Mouse (Mus musculus) stomach, postnatal 0 days (tissue): Measurements from ENCODE around the gene Slamf1. TPM values are rescaled to one million over a fixed set of nuclear protein-coding genes. Genes with fewer than 3 reads are reported as not detected.

ENCODE experiments used
- ATAC-seq: fragments of 200-750 bp; cut with Nextera tagmentation; 2 replicates; pipeline ENCODE4 v1.8.0; 2017; ENCODE audit not compliant: low FRiP score, low TSS enrichment
- DNase-seq: peaks from one replicate; pipeline ENCODE4 v3.0.0-alpha.2; 2016; ENCODE audit warnings: low spot score
- H3K27ac ChIP-seq: fragments of 300-500 bp; sonication (generic); replicated peaks from 2 replicates; pipeline ENCODE4 v1.5.1; 2014; ENCODE audit warnings: mild to moderate bottlenecking, control low read depth
- H3K27me3 ChIP-seq: fragments of 300-500 bp; sonication (generic); 2 replicates; pipeline ENCODE4 v1.6.1; 2014; ENCODE audit warnings: low read length; ENCODE audit not compliant: control insufficient read depth, insufficient read depth
- H3K36me3 ChIP-seq: fragments of 300-500 bp; sonication (generic); 2 replicates; pipeline ENCODE4 v1.6.1; 2014; ENCODE audit warnings: low read length, mixed read lengths; ENCODE audit not compliant: control insufficient read depth, insufficient read depth
- H3K4me1 ChIP-seq: fragments of 300-500 bp; sonication (generic); replicated peaks from 2 replicates; pipeline ENCODE4 v1.6.1; 2014; ENCODE audit warnings: antibody characterized with exemption; ENCODE audit not compliant: control insufficient read depth, insufficient read depth
- H3K4me2 ChIP-seq: fragments of 300-500 bp; sonication (generic); replicated peaks from 2 replicates; pipeline ENCODE4 v1.6.1; 2014; ENCODE audit warnings: low read depth, mild to moderate bottlenecking, control low read depth, moderate library complexity
- H3K4me3 ChIP-seq: fragments of 300-500 bp; sonication (generic); 2 replicates; pipeline ENCODE4 v1.5.1; 2014; ENCODE audit warnings: low read depth, low read length, control low read depth
- H3K9ac ChIP-seq: fragments of 300-500 bp; sonication (generic); 2 replicates; pipeline ENCODE4 v1.6.1; 2014; ENCODE audit warnings: mild to moderate bottlenecking, low read length, control low read depth, mixed read lengths
- H3K9me3 ChIP-seq: fragments of 300-500 bp; sonication (generic); 2 replicates; pipeline ENCODE4 v1.6.1; 2016; ENCODE audit warnings: low read length; ENCODE audit not compliant: control insufficient read depth
- CTCF ChIP-seq: IDR thresholded peaks from 2 replicates; pipeline ENCODE4 v1.5.1; 2016; ENCODE audit warnings: antibody characterized with exemption, low read depth, mild to moderate bottlenecking, moderate library complexity
- EP300 ChIP-seq: optimal IDR thresholded peaks from 2 replicates; pipeline ENCODE3; 2016; ENCODE audit warnings: antibody characterized with exemption
- WGBS: fragments of 180-500 bp; shearing (Covaris S2); extraction: QIAGEN DNeasy Blood & Tissue Kit; methylation state at CpG from one replicate; pipeline ENCODE4 v1.1.7; 2014; 5-methylcytosine and 5-hydroxymethylcytosine counted together
- polyA plus RNA-seq: library from polyadenylated mRNA; unstranded; fragments of >200 nt; fragmentation: Nextera tagmentation; extraction: Ambion mirVana; gene quantifications from 2 replicates; pipeline ENCODE4 v1.2.1, GENCODE M21; 2015

Slamf1 gene
- polyA plus RNA-seq: 0.05 and 0.06 TPM in 2 replicates

DNA sequence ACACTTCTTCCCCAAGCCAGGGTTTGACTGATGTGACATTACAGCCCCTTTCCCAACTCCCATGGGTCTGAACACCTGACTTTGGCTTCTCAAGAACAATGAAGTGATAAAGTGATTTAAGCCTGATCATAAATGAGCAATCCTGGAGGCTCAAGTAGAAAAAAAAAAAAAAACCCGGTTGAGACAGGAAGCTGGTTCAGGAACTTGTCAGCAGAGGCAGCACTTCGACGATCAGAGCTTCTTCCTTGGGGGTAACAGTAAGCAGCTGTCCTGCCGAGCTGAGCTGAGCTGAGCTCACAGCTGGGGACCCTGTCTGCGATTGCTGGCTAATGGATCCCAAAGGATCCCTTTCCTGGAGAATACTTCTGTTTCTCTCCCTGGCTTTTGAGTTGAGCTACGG, at the start of gene Slamf1:
Slamf1 (plus strand) TSS at position 230 of the 400 bp plus-strand sequence.
- ATAC-seq: no peak
- TF ChIP-seq EP300 (no peak), CTCF (no peak)
- no peaks in the 10 kb centered on the region for H3K36me3 ChIP-seq

DNA sequence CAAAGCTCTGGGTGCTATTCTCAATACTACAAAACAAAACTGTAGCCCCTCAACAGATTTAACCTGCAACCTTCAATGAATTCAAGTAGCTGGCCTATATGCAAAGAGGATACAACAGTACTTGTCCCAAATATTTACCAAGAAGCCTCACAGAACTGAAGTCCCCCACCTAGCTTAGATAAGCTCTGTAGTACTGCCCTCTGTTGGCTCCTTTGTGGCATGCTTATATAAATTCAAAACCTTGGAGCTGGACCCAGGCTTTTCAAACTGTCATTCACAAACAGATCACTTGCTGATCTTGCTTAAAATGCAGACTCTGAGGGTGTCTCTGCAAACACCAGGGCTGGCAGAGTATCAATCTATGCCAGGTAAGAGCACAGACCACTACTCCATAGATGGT, 35.7 kb upstream of the Slamf1 start:
- DNase-seq: no peak
- TF ChIP-seq CTCF (no peak), EP300 (no peak)
- Histone ChIP-seq H3K4me1 (no peaks in the 10 kb centered on the region), H3K9ac (no peak overlapping the region), H3K4me3 (no peak overlapping the region), H3K36me3 (no peaks in the 10 kb centered on the region), H3K9me3 (no peaks in the 10 kb centered on the region), H3K27me3 (no peaks in the 10 kb centered on the region), H3K4me2 (no peak overlapping the region), H3K27ac (no peak overlapping the region)
- no peak for ATAC-seq

More for the DNA sequence above, at the start of gene Slamf1:
- Histone ChIP-seq H3K4me3 (no peak within 1 kb of the TSS), H3K9ac (no peak within 1 kb of the TSS), H3K27ac (no peak within 1 kb of the TSS), H3K4me1 (no peaks in the 10 kb centered on the region), H3K9me3 (no peaks in the 10 kb centered on the region), H3K27me3 (no peaks in the 10 kb centered on the region), H3K4me2 (no peak within 1 kb of the TSS)
- no peak for DNase-seq
- WGBS: 26% methylated on average over 6 of the region's 6 CpGs

DNA sequence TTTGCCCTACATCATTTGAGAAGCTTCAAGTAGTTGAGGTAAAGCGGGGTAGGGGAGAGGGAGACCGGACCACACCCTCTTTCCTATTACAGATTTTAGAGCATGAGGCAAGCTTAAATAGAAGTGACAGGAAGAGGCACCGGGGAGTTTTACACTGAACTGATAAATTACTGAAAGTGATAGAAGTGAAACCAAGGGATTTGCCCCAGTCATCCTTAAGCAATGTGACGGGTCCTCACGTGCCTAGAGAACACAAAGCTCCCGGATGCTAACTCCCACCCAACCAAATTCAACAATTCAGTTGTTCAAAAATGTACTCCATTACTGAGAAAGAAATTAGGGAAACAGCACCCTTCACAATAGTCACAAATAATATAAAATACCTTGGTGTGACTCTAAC, 32.0 kb upstream of the Slamf1 start:
- TF ChIP-seq CTCF: no peak
- TF ChIP-seq EP300: no peak
- H3K27me3 ChIP-seq: no peaks in the 10 kb centered on the region
- H3K9me3 ChIP-seq: no peaks in the 10 kb centered on the region
- ATAC-seq: no peak
- 61% methylated on average over 6 of the region's 6 CpGs for WGBS
- H3K9ac ChIP-seq: no peak overlapping the region
- no peaks in the 10 kb centered on the region for H3K36me3 ChIP-seq
- H3K4me1 ChIP-seq: no peaks in the 10 kb centered on the region
- DNase-seq: no peak
- no peak overlapping the region for H3K27ac ChIP-seq
- H3K4me2 ChIP-seq: no peak overlapping the region
- H3K4me3 ChIP-seq: no peak overlapping the region

DNA sequence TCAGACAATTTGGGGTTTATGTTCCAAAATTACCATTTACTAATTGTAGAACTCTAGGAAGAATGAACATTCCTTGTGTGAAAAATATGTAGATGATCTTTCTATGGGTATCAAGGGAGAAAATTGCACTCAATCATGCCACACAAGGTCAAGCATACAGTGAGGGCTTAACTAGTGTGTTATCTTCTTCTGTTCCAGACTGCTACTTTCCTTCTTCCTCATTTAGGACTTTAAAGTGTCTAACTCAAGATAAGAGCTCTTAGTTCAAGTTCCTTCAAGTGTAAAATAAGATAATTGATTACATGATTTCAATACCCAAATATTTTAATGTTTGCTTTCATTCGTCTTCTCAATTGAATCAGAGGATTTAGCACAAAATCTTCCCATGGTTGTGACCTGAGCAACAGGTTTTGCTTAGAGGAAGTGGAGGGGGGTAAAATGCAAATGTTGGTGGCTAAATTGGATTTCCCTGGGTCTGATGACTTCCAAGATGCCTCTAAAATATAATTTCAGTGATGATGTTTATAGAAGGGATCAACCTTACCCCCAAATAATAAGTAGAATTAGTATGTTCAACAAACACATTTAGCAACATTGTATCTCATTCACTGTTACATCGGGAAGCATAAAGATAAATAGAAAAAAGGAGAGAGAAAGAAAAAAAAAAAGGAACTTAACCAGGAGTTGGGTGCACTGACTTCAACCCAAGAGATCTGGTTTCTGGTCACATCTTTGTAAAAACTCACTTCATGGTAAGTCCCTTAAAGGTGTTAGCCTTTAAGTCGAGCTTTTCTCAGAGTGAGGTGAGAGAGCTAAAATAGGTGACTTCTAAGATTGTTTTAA, 18.6 kb upstream of the Slamf1 start:
- no peaks in the 10 kb centered on the region for H3K27me3 ChIP-seq
- no peak overlapping the region for H3K4me2 ChIP-seq
- ATAC-seq (no peak), DNase-seq (no peak)
- no peaks in the 10 kb centered on the region for H3K36me3 ChIP-seq
- no peak overlapping the region for H3K27ac ChIP-seq
- WGBS: 63% methylated on average over 3 of the region's 3 CpGs
- no peak overlapping the region for H3K9ac ChIP-seq
- TF ChIP-seq CTCF: no peak
- no peak for TF ChIP-seq EP300
- H3K4me3 ChIP-seq: no peak overlapping the region
- H3K9me3 ChIP-seq: no peaks in the 10 kb centered on the region
- no peaks in the 10 kb centered on the region for H3K4me1 ChIP-seq

GRCm38 (mm10) chr1:171761853-171762448, 5.0 kb upstream of the Slamf1 start:
- no peak for ATAC-seq
- H3K4me3 ChIP-seq: no peak overlapping the region
- H3K36me3 ChIP-seq: no peaks in the 10 kb centered on the region
- H3K9me3 ChIP-seq: no peaks in the 10 kb centered on the region
- no peaks in the 10 kb centered on the region for H3K4me1 ChIP-seq
- TF ChIP-seq EP300 (no peak), CTCF (no peak)
- WGBS: 61% methylated on average over 5 of the region's 5 CpGs
- no peak overlapping the region for H3K9ac ChIP-seq
- no peaks in the 10 kb centered on the region for H3K27me3 ChIP-seq
- no peak overlapping the region for H3K27ac ChIP-seq
- DNase-seq: no peak
- no peak overlapping the region for H3K4me2 ChIP-seq

GRCm38 (mm10) chr1:171770996-171771395, 4.1 kb downstream of the Slamf1 start:
- 64% methylated on average over 6 of the region's 6 CpGs for WGBS
- TF ChIP-seq EP300 (no peak), CTCF (no peak)
- Histone ChIP-seq H3K4me2 (no peak overlapping the region), H3K9me3 (no peaks in the 10 kb centered on the region), H3K36me3 (no peaks in the 10 kb centered on the region), H3K27ac (no peak overlapping the region), H3K9ac (no peak overlapping the region), H3K4me3 (no peak overlapping the region), H3K4me1 (no peaks in the 10 kb centered on the region), H3K27me3 (no peaks in the 10 kb centered on the region)
- DNase-seq (no peak), ATAC-seq (no peak)
